Mouse (Mus musculus) cerebellum, adult 11-12 months (tissue): ENCODE results near the gene Npepps.
"Not testable (repeated sequence)": the region's sequence is repeated elsewhere in the genome, so short reads cannot be mapped to it uniquely, and the experiment has no call there.

Experiments used
- DNase-seq: peaks from one replicate; pipeline ENCODE4 v3.0.0; 2022

Gene Npepps

DNA sequence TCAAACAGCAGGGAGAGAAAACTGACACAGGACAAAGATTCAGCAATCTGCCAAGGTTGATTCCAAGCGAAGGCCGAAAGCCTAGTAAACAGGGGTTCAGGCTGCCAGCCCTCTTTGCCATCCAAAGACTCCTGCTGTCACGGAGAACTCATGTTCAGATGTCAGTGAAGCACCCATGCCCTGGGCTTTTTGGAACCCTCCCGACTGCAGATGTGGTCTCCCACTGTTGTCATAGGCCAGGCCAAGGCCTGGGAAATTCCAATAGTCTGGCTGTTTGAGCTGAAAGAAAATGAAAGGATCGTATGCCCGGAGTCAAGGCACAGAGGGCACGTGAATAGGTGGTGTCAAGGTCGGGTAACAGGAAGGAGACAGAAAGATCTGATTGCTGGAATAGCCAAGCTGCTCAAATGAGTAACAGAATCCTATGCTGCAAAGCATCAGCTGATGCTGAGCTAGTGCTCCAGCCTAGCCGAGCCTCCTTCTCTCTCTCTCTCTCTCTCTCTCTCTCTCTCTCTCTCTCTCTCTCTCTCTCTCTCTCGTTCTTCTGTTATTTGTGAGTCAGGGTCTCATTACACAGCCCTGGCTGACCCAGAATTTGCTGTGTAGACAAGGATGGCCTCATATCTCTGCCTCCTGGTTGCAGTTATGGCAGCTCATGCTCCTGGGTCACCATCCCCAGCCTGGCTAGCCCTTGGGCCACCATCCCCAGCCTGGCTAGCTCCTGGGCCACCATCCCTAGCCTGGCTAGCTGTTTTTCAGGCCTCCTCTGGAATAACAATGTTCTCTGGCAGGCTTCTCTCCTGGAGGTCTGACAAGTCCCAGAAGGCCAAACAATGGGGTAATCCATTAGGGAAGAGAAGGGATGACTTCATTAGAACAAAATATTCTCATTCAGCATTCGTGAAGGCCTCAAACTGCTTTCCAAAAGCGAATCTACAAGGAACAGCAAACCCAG lies 9.1 kb upstream of the Npepps start:
- peak; percentile 29 for DNase-seq

DNA sequence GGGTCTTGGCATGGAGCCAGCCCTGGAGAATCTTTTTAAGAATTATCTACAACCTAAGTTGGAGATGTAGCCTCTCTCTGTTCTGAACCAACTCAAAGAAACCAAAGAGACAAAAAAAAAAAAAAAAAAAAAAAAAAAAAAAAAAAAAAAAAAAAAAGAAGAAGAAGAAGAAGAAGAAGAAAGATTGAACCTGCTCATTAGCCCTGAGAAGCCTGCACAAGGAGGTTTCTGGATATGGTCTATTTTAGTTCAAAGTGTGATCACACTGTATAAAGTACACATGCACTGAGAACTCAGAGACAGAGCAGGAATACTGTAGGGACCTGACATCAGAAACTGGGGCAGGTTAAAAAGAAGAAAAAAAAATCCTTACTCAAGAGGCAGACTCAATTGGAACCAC lies 7.2 kb upstream of the Npepps start:
- no peak for DNase-seq

DNA sequence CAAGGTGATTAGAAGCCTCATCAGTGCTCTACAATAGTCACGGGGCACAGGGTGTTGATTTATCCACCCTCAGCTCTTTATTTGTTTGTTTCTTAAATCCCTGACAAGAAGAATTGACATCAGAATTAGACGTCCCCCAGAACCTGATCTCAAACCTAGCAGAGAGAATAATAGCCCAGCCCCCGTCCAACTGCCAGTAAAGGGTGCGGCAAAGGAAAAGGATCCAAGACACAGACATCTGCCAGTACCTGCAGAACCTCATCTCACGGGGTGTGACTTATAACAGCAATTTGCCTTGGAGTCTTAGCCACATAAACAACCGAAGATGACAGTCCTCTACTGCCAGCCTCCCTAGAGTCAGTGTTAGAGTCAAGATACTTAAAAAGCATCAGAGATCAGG lies 6.5 kb upstream of the Npepps start:
- DNase-seq: no peak

DNA sequence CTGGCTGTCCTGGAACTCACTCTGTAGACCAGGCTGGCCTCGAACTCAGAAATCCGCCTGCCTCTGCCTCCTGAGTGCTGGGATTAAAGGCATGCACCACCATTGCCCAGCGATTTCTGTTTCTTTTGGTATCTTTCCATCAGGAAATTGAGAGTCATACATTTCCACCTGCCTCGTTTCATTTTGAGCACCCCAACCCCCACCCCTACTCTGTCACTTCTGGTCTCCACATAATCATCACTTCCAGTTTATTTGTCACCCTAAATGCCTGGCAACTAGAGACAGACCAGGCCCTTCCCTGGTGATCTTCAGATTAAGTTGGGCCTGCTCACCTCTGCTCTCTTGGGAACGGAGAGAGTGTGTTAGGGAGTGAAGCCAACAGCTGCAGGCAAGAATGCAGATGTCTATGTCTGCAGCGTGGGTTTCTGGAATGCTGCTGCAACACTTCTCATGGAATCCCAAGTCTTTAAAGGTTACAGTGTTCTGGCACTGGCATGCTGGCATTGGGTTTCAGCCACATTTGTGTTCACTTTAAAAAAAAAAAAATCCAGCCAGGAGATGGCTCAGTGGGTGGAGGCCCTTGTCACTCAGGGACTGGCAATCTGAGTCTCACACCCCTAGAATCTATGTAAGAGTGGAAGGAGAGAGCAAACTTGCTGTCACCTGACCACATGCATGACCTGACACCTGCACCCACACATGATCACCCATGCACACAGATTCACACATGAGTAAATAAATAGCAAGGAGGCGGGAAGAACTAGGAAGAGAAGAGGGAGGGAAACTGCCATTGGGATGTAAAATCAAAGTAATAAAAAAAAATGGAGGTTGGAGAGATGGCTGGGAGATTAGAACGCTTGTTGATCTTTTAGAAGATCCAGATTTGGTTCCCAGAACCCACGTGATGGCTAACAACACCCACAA lies 5.7 kb upstream of the Npepps start:
- DNase-seq: no peak

DNA sequence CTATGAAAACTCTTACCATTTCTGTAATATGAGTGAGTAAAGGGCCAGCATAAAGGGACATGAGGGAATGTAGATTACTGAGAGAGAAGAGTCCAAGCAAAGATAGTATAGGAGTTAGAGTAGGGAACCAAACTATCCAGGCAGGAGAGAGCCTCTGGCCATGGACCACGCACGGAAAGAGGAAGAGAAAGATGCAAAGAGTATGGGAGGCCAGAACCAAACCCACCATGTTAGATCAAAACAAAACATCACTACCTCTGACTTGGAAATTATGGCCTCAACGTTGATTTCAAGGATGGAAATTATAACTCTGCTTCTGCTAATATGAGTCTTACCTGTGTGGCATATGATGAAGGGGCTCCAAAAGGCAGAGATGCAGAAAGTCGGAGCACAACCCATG lies 4.4 kb upstream of the Npepps start:
- DNase-seq: no peak

DNA sequence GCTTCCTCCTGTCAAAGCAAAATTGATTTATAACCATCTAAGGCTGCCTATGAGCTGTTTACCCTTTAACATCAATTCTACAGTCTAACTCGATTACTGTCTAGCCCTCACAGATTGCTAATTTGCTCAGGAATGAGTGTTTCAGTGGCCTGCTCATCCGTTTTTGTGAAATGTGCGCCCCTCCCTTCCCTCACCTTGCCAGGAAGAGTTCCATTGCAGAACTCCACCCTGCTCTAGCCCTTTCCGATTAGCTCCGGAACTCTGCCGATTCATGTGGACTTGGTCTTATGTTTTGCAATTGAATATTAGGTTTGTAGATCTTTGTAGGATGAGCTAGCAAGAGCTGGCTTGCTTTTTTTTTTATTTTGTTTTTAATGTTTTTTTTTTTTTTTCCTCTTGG lies 1.7 kb upstream of the Npepps start:
- no peak for DNase-seq

DNA sequence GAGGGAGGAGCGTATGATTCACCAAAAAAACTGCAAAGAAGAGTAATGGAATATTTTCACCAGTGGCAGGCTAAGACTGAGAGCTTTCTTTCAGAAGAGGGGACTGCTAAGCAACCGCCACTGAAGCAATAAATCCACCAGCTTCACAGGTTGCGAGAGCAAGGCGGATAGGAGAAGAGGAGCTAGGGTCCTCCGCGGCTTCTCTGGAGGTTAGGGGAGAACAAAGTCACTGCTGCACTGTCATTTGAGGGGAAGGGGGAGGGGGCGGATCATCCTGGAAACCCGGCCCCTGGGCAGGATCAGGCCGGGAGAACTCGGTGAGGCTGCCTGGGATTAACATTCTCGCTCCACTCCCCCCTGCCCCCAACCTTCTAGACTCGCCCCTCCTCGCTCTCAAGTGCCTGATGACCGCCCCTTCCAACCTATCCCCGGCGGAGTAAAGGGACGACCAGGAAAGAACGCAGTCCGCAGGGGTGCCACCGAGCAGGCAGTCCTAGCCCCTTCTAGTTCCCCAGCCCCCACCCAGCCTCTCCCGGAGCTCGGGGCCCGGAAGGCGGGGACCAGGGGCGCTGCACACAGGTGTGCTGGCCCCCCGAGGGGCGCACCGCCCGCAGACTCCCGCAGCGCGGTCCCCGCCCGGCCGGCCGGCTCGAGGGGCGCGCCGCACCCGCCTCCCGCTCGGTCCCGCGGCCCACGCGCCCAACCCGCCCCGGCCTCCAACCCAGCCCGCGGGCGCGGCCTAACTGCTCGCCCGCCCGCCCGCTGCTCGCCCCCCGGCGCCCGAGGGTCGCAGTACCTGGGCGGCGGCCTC lies 828 bp downstream of the Npepps start:
- DNase-seq: peak; percentile 64

DNA sequence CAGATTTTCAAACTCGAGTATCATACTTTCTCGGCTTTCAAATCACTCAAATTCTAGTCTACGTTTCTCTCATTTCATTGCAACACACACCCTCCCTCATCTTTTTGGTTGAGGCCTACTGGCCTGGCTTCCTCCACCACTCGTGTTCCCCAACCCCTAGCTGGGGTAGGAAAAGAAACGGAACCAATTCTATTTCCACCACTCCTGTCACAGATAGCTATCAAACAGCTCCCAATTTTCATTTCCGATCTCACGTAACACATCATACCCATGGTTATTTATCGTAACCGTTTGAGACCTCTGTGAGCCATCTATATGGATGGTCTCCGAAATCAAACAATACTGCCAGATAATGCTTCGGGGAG lies 1.4 kb downstream of the Npepps start:
- DNase-seq: no peak

DNA sequence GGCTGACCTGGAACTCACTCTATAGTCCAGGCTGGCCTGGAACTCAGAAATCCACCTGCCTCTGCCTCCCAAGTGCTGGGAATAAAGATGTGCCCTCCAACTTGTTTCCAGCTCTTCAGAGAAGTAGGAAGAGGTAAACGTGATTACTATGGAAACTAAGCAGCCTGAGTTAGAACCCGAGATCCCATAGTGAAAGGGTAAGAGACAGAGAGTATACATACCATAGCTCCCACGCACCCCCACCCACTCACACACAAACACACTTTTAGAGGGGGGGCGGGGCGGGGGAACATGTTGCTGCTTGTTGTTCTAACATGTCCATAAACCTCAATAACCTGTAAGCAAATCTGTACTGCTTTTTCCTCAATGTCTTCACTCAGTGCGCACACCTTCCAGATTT lies 2.0 kb downstream of the Npepps start:
- no peak for DNase-seq

DNA sequence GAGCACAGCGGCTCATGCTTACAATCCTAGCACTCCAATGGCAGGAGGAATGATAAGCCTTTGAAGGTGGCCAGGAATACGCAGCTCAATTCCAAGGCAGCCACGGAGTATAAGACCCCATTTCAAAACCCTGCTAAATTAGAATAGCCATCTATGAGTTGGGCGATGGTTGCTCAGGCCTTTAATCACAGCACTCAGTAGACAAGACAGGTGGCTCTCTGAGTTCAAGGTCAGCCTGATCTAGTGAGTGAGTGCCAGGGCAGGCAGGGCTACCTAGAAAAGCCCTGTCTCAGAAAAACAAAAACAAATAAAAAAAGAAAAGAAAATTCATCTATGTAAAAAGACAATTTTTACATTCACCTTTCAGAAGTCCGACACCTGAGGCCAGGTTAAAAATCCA lies 3.3 kb downstream of the Npepps start:
- DNase-seq: no peak

DNA sequence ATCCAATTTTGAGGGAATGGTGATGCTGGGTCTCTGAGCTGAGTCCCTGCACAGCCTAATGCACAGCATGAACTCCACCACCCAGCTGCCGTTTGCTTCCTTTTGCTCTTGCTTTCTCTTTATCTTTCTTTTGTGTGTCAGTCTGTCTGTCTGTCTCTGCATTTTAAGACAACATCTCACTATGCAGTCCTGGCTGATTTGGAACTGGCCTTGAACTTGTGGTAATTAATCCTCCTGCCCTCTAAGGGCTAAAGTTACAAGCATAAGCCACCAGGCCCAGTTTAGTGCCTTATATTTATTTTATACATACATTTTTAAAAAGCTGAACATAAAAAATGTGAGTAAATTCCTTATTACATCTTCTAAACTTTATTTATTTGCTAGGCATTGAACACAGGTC lies 4.4 kb downstream of the Npepps start:
- DNase-seq: no peak

DNA sequence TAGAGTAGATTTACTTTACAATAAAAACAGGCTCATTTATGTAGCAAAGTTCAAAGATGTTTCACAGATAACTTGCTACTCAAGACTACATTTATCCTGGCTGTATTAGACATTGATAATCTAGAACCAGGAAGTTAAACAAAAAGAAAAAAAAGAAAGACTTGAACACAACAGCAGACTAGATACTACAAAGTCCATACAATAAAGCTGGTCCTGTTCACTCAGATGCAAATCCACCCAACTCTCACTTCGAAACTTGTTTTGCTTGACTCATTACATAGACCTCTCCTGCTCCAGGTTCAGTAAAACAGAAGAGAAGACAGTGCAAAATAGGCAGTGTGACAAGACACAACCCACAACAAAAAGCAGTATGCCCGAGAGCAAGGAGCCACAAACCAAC lies 5.1 kb downstream of the Npepps start:
- DNase-seq: no peak

DNA sequence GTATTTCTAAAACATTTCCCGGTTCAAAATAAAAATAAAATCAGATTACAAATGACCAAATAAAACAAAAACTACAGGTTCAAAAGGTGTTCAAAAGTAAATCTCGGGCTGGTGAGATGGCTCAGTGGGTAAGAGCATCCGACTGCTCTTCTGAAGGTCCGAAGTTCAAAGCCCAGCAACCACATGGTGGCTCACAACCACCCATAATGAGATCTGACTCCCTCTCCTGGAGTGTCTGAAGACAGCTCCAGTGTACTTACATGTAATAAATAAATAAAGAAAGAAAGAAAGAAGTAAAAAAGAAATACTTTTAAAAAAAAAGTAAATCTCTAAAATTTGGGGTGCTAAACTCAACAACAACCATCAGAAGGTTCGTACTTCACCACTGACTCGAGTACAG lies 5.5 kb downstream of the Npepps start:
- not testable (repeated sequence) for DNase-seq

DNA sequence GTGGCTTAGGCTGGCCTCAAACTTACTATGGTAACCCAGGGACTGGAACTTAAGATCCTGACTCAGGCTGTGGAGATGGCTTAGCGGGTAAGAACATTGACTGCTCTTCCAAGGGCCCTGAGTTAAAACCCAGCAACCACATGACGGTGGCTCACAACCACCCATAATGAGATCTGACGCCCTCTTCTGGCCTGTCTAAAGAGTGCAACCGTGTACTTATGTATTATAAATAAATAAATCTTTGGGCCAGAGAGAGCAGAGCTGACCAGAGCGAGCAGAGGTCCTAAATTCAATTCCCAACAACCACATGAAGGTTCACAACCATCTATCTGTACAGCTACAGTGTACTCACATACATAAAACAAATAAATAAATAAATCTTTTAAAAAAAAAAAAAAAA lies 6.8 kb downstream of the Npepps start:
- DNase-seq: no peak

DNA sequence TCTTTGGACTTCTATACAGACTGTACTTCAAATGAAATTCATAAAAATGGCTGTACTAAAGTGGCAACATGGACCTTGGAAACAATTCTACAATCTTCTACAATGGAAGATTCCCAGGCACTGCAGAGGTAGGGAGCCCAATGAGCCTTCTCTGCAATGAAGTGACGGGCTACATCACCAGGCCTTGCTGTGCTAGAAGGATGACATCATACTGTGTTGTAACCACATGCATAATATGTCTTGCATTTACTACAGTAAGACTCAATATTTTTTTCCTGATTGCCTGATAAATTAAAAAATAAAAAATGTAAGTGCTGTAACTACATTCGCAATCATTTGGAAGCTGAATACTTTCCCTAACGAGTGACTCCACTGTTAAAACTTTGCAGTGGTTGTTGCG lies 7.6 kb downstream of the Npepps start:
- DNase-seq: no peak

DNA sequence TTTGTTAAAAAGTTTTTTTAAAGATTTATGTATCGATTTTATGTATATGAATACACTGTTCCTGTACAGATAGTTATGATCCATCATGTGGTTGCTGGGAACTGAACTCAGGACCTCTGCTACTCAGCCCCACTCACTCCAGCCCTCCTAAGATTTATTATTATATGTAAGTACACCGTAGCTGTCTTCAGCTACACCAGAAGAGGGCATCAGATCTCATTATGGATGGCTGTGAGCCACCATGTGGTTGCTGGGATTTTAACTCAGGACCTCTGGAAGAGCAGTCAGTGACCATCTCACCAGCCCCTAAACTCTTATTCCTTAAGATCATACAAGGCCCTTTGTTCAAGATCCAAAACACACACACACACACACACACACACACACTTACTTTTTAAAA lies 10.4 kb downstream of the Npepps start:
- not testable (repeated sequence) for DNase-seq

DNA sequence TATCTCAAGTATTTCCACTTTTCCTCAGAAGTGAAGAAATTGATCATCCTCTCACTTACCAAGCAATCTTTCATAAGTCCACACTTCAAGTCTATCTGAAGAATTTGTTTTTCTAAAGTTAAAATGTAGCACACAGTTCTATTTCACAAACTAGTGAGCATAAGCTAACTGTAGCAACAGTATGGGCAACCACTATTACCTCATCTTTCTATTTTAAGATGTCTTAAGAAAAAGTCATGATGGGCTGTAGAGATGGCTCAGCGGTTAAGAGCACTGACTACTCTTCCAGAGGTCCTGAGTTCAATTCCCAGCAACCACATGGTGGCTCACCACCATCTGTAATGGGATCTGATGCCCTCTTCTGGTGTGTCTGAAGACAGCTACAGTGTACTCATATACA lies 13.9 kb downstream of the Npepps start:
- DNase-seq: not testable (repeated sequence)

DNA sequence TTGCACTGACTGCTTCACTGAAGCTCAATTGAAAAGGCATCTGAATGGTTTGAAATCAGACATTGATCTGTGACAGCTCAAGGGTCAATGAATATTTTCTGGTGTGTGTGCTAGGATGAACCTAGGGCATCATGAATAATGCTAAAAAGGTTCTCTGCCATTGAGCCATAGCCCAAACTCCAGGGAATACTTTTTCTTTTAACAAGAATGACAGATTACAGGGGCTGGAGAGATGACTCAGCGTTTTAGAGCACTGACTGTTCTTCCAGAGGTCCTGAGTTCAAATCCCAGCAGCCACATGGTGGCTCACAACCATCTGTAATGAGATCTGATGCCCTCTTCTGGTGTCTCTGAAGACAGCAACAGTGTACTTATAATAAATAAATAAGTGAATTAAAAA lies 30.8 kb downstream of the Npepps start:
- DNase-seq: not testable (repeated sequence)

DNA sequence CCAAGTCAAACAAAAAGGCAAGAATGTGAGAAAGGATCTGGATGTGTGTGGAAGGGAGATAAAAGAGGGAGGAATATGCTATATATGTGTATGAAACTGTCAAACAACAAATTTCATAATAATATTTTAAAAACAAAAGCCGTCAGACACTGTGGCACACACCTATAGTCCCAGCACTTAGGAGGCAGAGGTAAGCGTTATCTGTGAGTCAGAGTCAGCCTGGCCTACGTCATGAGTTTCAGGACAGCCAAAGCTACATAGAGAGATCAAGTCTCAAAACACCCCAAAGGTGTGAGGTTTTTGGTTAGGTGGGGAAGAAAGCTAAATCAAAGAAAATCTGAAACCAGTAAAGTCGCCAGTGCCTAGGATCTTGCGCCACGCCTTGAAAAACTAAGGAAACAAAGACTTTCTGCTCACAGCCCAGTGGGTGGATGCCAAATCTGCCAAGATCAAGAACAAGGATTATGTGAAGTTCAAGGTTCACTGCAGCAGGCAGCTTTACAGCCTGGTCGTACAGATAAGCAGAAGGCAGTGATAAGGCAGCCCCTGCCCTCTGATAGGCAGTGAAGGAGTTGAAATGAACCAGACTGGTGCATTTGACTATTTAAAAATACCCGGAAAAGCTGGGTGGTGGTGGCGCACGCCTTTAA lies 33.8 kb downstream of the Npepps start:
- no peak for DNase-seq

DNA sequence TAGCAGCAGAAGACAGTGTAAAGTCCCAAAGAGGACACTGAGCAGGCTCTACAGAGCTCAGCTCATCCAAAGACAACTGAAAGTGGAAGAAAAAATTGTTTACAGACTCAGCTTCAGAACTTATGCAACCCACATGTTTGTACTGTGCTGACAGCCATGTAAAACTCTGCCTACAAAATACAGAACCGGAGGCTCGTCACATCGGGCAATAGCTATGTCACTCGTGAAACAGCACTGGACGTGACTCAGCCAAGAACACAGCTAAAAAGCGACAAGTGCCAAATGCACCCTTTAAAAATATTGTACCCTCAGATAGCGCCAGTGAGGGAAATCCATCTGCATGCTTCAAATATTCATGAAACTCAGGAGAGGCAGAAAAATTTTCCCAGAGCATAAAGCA lies 39.1 kb downstream of the Npepps start:
- DNase-seq: no peak

DNA sequence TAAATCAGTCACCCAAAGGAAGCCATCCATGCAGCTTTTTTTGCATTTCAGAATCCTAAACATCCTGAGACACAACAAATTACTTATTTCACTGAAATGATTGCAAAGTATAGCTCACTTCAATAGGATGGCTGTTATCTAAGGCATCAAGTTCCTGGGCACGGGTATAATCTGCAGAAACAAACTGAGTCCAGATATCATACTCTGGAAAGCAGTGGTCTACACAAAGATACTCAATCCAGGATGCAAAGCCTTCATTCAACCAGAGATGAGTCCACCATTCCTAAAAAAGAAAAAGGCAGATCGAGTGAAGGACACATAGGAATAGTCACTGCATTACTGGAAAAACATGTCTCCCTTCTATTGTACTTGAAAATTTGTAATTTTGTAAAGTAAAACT lies 42.5 kb downstream of the Npepps start:
- no peak for DNase-seq

DNA sequence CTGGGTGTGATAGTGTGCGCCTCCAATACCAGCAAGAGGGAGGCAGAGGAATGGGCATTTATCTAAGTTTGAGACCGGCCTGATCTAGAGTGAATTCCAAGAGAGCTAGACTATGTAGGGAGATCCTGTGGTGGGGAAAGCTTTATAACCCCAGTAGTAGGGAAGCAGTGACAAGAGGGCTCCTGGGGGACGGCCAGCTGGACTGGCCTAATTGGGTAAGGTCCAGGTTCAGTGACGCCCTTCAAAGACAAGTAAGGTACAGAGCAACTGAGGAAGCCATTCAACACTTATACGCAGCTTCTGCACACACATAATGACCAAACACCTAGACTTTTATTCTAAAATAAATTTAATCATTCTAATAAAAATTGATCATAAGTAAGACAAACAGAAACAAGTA lies 48.0 kb downstream of the Npepps start:
- DNase-seq: peak; percentile 49

DNA sequence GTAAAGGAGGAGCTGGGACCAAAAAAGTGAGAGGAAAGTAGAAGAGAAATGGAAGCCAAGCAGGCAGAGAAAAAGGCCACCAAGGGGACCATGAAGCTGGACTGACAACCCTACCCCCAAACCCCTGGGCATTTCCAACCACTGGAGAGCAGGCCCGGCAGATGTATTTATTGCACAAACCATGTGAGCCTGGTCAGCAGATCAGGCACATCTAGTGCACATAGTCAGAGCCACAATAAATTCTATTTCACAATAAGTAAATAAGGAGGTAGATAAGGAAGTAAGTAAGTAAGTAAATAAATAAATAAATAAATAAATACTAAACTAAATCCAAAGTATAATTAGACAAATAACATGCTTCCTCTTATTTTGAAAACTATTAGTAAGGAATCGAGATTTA lies 51.0 kb downstream of the Npepps start:
- no peak for DNase-seq
